Mouse (Mus musculus): Measurements from ENCODE around the gene Ints14.

Ints14 gene

DNA sequence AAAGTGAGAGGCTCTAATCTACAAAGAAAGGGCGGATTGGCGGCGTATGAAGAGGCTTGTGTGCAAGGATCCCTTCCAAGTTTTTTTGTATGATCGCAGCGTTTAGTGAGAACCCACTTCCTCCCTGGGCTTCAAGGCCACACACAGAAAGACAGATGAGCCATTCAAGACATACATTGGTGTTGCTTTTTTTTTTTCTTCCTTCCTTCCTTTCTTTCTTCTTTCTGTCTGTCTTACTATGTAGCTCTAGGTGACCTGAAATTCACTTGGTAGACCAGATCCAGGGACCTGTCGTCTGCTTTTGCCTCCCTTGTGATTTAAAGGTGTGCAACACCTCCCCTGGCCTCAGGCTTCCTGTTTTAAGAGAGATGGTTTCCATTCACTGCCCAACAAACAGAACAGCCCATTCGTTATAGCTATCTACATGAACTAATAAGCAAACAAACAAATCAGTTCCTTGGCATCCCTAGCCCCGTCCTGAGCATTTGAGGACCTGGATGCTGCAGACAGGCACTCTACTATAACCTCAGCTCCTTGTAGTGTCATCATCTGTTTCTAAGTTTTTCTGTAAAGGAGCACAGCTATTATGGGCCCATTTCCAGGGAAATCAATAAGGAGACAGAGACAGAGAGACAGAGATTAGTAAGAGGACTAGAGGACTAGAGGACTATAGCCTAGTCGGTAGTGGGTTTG is 61.3 kb downstream of the Ints14 start:
- ChIA-PET CTCF (interaction anchor here in 3 of 4 experiments (0.6 to 2.8 kb wide), 15 partner anchors 9 to 167 kb away, joined by 3 to 27 read pairs (median 4); partner anchors contain the start of gene Dpp8 (in 2 of the 3)), POLR2A (interaction anchor here (0.6 to 5.2 kb wide), 73 partner anchors 8 to 741 kb away, joined by 3 to 83 read pairs (median 4); partner anchors contain the start of genes Dpp8 (in 3 of the 4), Slc24a1 (in 2 of the 4), Dennd4a (in 1 of the 4) and Parp16 (in 1 of the 4))

DNA sequence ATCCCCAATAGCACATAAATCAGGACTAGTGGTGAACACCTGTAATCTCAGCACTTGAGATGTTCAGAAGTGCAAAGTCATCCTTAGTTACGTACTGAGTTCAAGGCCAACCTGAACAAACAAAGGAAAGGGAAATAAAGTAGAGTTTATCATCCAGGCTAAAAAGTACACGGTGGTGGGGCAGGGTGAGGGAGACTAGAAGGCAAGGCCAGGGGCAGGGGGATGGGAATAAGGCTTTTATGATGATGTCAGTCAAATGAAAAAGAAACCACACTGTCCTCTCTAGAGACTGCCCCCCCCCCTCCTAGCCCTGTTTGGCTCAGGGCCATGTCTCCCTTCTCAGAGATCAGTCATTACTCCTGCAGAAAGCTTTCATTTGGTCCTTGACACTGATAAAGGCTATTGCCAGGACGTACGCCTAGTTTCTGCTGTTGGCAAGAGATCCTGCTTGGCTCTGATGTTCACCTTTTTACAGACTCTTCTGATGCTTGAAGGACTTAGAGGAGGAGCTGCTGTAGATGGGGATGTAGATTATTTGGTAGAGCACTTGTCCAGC is 62.0 kb downstream of the Ints14 start:
- ChIA-PET CTCF (interaction anchor here in 3 of 4 experiments (0.6 to 2.8 kb wide), 6 partner anchors 8 to 1898 kb away, joined by 5 to 27 read pairs (median 8); partner anchors contain the start of gene Dpp8 (in 2 of the 3)), POLR2A (interaction anchor here in 3 of 4 experiments (0.6 to 5.2 kb wide), 27 partner anchors 9 to 820 kb away, joined by 3 to 83 read pairs (median 4); partner anchors contain the start of genes Dpp8 (in 2 of the 3), Parp16 (in 1 of the 3) and Slc24a1 (in 1 of the 3))

DNA sequence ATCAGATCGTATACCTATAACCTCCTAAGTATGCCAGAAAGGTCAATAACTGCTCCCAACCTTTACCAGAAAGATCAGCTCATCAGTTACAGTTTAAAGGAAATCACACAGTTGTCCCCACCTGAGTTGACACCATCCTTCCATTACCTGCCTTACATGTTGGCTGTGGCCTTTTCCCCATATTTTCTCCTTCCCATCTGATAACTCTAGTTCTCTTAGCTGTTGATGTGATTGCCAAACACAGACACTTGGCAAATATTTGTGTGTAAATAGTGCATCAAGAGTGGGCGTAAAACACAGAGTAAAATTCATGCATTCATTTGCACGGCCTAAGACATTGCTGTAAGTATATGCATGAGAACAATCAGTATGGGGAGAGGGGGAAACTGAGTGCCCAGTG is 62.7 kb downstream of the Ints14 start:
- ChIA-PET POLR2A (interaction anchor here in 1 of 4 experiments (0.6 to 3.7 kb wide), 6 partner anchors 8 to 821 kb away, joined by 3 to 72 read pairs (median 18); partner anchors contain the start of gene Dpp8), CTCF (no interaction called here)

DNA sequence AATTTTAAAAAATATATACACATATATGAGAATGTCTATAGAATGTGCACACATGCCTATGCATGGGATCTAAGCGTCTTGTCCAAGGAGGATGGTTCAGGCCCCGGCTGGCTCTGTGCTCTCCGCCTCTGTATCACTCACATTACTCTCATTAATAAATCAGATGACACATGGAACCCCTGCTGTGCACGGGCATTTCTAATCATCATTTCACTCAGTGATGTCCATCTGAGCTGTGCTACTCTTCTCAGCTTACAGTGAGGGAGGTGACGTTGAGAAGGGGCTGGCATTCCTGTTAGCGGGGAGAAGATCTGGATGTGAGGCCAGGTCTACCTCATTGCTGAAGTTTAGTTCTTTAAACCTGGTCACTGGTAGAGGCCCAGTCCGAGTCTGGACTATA is 66.5 kb downstream of the Ints14 start:
- POLR2A ChIA-PET: interaction anchor here in 1 of 4 experiments (0.6 to 0.7 kb wide), 2 partner anchors 16 to 33 kb away, joined by 3 read pairs; no protein-coding TSS in a partner anchor
- CTCF ChIA-PET: interaction anchor here in 1 of 4 experiments (0.6 to 1.2 kb wide), 2 partner anchors 16 to 1893 kb away, joined by 3 read pairs; no protein-coding TSS in a partner anchor

DNA sequence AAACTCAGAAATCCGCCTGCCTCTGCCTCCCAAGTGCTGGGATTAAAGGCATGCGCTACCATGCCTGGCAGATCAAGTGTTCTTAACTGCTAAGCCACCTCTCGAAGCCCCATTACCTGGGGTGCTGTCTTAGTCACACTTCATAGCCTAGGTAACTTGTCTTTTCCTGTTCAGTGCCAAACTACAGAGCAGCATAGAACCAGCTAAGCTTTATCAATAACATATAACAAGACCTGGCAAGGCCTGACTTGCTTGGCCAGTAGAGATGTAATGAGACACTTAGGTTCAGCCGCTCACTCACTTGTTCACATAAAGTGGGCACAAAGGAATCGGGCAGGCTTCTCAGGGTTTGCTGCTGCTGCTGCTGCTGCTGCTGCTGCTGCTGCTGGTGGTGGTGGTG is 67.6 kb downstream of the Ints14 start:
- ChIA-PET POLR2A (interaction anchor here in 2 of 4 experiments (0.6 to 0.7 kb wide), 2 partner anchors 154 to 560 kb away, joined by 4 read pairs; no protein-coding TSS in a partner anchor), CTCF (interaction anchor here in 2 of 4 experiments (0.6 kb wide), 2 partner anchors 17 to 732 kb away, joined by 3 to 7 read pairs; no protein-coding TSS in a partner anchor)

DNA sequence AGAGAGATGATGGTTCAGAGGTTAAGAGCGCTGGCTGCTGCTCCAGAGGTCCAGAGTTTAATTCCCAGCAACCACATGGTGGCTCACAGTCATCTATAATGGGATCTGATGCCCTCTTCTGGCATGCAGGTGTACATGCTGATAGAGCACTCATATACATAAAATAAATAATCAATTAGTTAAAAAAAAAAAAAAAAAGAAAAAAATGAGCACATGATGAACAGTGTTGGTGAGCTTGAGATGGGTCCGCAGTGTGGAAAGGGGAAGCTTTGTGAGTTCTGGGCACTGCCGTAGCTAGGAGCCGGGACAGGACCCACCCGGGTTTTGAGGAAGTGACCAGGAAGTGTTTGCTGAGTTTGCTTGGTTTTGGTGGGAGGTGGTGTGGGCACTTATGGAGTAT is 70.7 kb downstream of the Ints14 start:
- CTCF ChIA-PET: interaction anchor here (0.6 to 4.7 kb wide), 14 partner anchors 10 to 295 kb away, joined by 3 to 27 read pairs (median 4); partner anchors contain the start of gene Hacd3 (in 3 of the 4)
- POLR2A ChIA-PET: interaction anchor here (0.5 to 5.6 kb wide), 21 partner anchors 9 to 750 kb away, joined by 3 to 83 read pairs (median 4); partner anchors contain the start of genes Hacd3 (in 3 of the 4), Tipin (in 2 of the 4) and Parp16 (in 1 of the 4)

DNA sequence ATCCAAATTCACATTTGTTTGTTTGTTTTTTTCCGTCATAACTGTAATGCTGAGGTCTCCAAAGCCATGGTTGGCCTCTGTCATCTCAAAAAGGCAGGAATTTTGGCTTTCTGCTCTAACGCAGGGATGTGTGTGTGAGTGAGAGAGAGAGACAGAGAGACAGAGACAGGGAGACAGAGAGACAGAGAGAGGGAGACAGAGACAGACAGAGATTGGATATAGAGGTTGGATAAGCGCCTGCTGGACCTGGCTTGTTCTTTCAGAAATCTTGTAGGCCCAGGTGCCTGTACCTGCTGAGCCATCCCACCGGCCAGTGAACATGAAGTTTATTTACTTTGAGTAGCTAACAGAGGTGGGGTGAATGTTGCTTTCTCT is 71.2 kb downstream of the Ints14 start:
- POLR2A ChIA-PET: interaction anchor here (0.5 to 5.6 kb wide), 28 partner anchors 10 to 751 kb away, joined by 3 to 83 read pairs (median 5); partner anchors contain the start of genes Hacd3 (in 3 of the 4), Tipin (in 2 of the 4), Megf11 (in 1 of the 4) and Parp16 (in 1 of the 4)
- CTCF ChIA-PET: interaction anchor here in 3 of 4 experiments (0.6 to 4.7 kb wide), 14 partner anchors 10 to 221 kb away, joined by 3 to 27 read pairs (median 4); partner anchors contain the start of gene Hacd3 (in 2 of the 3)

DNA sequence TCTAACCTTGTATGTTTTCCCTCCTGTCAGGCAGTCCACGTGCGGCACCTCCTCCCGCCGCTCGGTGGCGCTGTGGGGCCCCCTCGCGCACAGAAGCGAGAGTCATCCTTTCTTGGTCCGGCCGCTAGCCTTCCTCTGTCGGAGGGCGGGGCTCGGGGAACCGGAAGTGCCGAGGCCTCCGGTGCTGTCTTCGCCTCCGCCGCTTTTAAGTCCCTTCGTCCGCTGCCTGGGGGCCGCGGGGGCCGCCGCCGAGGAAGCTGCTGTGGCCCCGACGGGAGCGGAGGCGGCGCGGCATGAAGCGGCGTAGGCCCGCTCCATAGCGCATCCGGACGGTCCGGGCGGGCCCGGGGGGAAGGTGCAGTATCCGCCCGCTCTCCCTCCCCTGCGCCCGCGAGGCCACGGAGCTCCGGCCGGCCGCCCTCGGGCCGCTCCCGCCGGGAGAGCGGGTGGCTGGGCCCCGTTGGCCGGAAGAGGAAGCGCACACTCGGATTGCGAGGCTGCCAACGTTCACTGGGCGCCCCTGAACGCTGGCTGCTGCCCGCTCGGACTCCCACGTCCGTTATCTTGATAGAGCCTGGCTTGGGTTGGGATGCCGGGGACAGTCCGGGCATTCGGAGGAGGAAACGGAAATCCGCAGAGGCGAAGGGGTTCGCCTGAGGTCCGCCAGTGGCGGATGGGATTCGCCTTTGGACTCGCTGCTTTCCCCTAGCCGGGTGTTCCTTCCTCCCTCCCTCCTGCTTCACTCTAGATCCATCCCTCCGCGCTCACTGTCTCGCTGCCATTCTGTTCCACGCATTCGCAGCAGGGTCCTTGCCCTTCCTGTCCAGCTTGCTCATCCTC is 71.8 kb downstream of the Ints14 start, which contains the start of gene Dpp8:
Gene Dpp8 (plus strand): TSS at position 146 of the 840 bp plus-strand sequence.
- CTCF ChIA-PET: interaction anchor here (0.5 to 4.7 kb wide), 18 partner anchors 11 to 430 kb away, joined by 3 to 27 read pairs (median 3); partner anchors contain the start of genes Hacd3 (in 3 of the 4) and Mtfmt (in 1 of the 4)
- POLR2A ChIA-PET: interaction anchor here (0.5 to 5.6 kb wide), 43 partner anchors 8 to 759 kb away, joined by 3 to 83 read pairs (median 4); partner anchors contain the start of genes Hacd3 (in 4 of the 4), Megf11 (in 1 of the 4) and Tipin (in 1 of the 4)

DNA sequence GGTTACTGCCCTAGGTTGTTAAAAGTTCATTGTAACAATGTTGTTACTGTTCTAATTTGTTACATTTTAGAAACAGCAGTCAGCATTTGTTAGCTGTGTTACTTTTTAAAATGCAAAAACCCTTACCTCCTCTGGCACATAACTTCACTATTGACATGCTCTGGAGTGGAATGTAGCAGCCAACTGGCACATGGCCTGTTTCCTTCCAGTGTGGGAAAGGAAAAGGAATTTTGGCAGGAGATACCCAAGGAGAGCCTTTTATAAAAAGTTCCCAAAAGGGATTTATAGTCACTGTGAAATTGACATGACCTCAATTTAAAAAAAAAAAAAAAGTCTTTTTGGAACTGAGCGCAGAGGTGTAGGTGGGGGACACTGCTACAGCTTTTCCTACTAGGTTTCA is 75.8 kb downstream of the Ints14 start:
- ChIA-PET CTCF (interaction anchor here in 1 of 4 experiments (0.6 kb wide), 1 partner anchor 267 kb away, joined by 4 read pairs; no protein-coding TSS in a partner anchor), POLR2A (interaction anchor here in 1 of 4 experiments (0.9 to 1.6 kb wide), 2 partner anchors 9 to 21 kb away, joined by 3 read pairs; no protein-coding TSS in a partner anchor)

Data from embryonic stem cell, embryonic (primary cell).